Mouse (Mus musculus): Measurements from ENCODE around the gene Kifc5b. TPM values are rescaled to one million over a fixed set of nuclear protein-coding genes. Genes with fewer than 3 reads are reported as not detected.
"Not testable (repeated sequence)": the region's sequence is repeated elsewhere in the genome, so short reads cannot be mapped to it uniquely, and the experiment has no call there.

Kifc5b gene
- 1 to 10 TPM; 2.8 to 4.9 (median 3.5) TPM for total RNA-seq (2022)

- DNase-seq (ENCODE audit: low spot score in 2 of 2), result peak; percentile 97 to 99
Observed at GRCm38 (mm10) chr17:26916711-26917482, at the start of gene Kifc5b. Gene Kifc5b (plus strand): TSS chr17:26917091.

GRCm38 (mm10) chr17:26868756-26869155 is 48.1 kb upstream of the Kifc5b start:
- no peak for DNase-seq (ENCODE audit: low spot score in 2 of 2)

- DNase-seq (ENCODE audit: low spot score in 2 of 2), result no peak
Observed at GRCm38 (mm10) chr17:26872870-26873269, 44.0 kb upstream of the Kifc5b start.

GRCm38 (mm10) chr17:26873502-26873901 is 43.4 kb upstream of the Kifc5b start:
- no peak for DNase-seq (ENCODE audit: low spot score in 2 of 2)

- no peak for DNase-seq (ENCODE audit: low spot score in 2 of 2)
Observed at GRCm38 (mm10) chr17:26874542-26874941, 42.3 kb upstream of the Kifc5b start.

GRCm38 (mm10) chr17:26877927-26878326 is 39.0 kb upstream of the Kifc5b start:
- no peak for DNase-seq (ENCODE audit: low spot score in 2 of 2)

- no peak for DNase-seq (ENCODE audit: low spot score in 2 of 2)
Observed at GRCm38 (mm10) chr17:26879235-26879634, 37.7 kb upstream of the Kifc5b start.

- DNase-seq (ENCODE audit: low spot score in 2 of 2), result no peak
Observed at GRCm38 (mm10) chr17:26882706-26883105, 34.2 kb upstream of the Kifc5b start.

GRCm38 (mm10) chr17:26883585-26883984 is 33.3 kb upstream of the Kifc5b start:
- DNase-seq (ENCODE audit: low spot score in 2 of 2), result no peak

- peak in 1 of 2 experiments; percentile 29 for DNase-seq (ENCODE audit: low spot score in 2 of 2)
Observed at GRCm38 (mm10) chr17:26884995-26885926, 31.6 kb upstream of the Kifc5b start.

- DNase-seq (ENCODE audit: low spot score in 2 of 2), result peak; percentile 65 to 66
Observed at GRCm38 (mm10) chr17:26886047-26886749, 30.7 kb upstream of the Kifc5b start.

- DNase-seq (ENCODE audit: low spot score in 2 of 2), result no peak
Observed at GRCm38 (mm10) chr17:26887926-26888325, 29.0 kb upstream of the Kifc5b start.

- no peak for DNase-seq (ENCODE audit: low spot score in 2 of 2)
Observed at GRCm38 (mm10) chr17:26892635-26893375, 24.1 kb upstream of the Kifc5b start.

- no peak for DNase-seq (ENCODE audit: low spot score in 2 of 2)
Observed at GRCm38 (mm10) chr17:26893492-26893891, 23.4 kb upstream of the Kifc5b start.

GRCm38 (mm10) chr17:26894342-26894741 is 22.5 kb upstream of the Kifc5b start:
- DNase-seq (ENCODE audit: low spot score in 2 of 2), result peak in 1 of 2 experiments; percentile 46

GRCm38 (mm10) chr17:26895578-26895977 is 21.3 kb upstream of the Kifc5b start:
- DNase-seq (ENCODE audit: low spot score in 2 of 2), result peak in 1 of 2 experiments; percentile 33

GRCm38 (mm10) chr17:26900916-26901315 is 16.0 kb upstream of the Kifc5b start:
- no peak for DNase-seq (ENCODE audit: low spot score in 2 of 2)

- DNase-seq (ENCODE audit: low spot score in 2 of 2), result no peak
Observed at GRCm38 (mm10) chr17:26904320-26904719, 12.6 kb upstream of the Kifc5b start.

- DNase-seq (ENCODE audit: low spot score in 2 of 2), result not testable (repeated sequence)
Observed at GRCm38 (mm10) chr17:26907506-26907905, 9.4 kb upstream of the Kifc5b start.

- DNase-seq (ENCODE audit: low spot score in 2 of 2), result no peak
Observed at GRCm38 (mm10) chr17:26915248-26915647, 1.6 kb upstream of the Kifc5b start.

- DNase-seq (ENCODE audit: low spot score in 2 of 2), result not testable (repeated sequence)
Observed at GRCm38 (mm10) chr17:26917560-26917959, 669 bp downstream of the Kifc5b start.
